Mouse (Mus musculus) right cerebral cortex, postnatal 36 days (tissue): ENCODE data around the gene Rack1.
"Not testable (repeated sequence)": the region's sequence is repeated elsewhere in the genome, so short reads cannot be mapped to it uniquely, and the experiment has no call there.

Source experiments
- DNase-seq, 2 experiments: peaks; one replicate each; pipeline ENCODE4 v3.0.0; 2022; ENCODE audit warnings: low spot score in 2 of 2, mixed read lengths in 1 of 2

Rack1 gene

GRCm38 (mm10) chr11:48838879-48839680, 38.9 kb downstream of the Rack1 start:
- no peak for DNase-seq

- DNase-seq: no peak
Measured at GRCm38 (mm10) chr11:48840805-48841204, 40.7 kb downstream of the Rack1 start.

GRCm38 (mm10) chr11:48841213-48841612, 41.1 kb downstream of the Rack1 start:
- no peak for DNase-seq

GRCm38 (mm10) chr11:48842378-48842792, 42.3 kb downstream of the Rack1 start:
- DNase-seq: no peak

GRCm38 (mm10) chr11:48843202-48843601, 43.1 kb downstream of the Rack1 start:
- no peak for DNase-seq

GRCm38 (mm10) chr11:48844309-48844708, 44.2 kb downstream of the Rack1 start:
- no peak for DNase-seq

GRCm38 (mm10) chr11:48845244-48845815, 45.2 kb downstream of the Rack1 start:
- DNase-seq: no peak

GRCm38 (mm10) chr11:48846362-48846761, 46.2 kb downstream of the Rack1 start:
- DNase-seq: not testable (repeated sequence)

- no peak for DNase-seq
Measured at GRCm38 (mm10) chr11:48846881-48847280, 46.7 kb downstream of the Rack1 start.

GRCm38 (mm10) chr11:48850240-48850639, 50.1 kb downstream of the Rack1 start:
- DNase-seq: no peak

GRCm38 (mm10) chr11:48851270-48851995, 51.3 kb downstream of the Rack1 start:
- DNase-seq: no peak

GRCm38 (mm10) chr11:48852190-48852589, 52.1 kb downstream of the Rack1 start:
- no peak for DNase-seq

GRCm38 (mm10) chr11:48852624-48853473, 52.7 kb downstream of the Rack1 start:
- DNase-seq: no peak

- peak; percentile 89 to 90 for DNase-seq
Measured at GRCm38 (mm10) chr11:48853474-48854180, 53.5 kb downstream of the Rack1 start.
